ENCODE assay signal across 28 mouse cellular contexts in genomic region chr14:7891401-7891800, GRCm38 (mm10).
"Had no signal": no experiment of that assay in that cellular context is flagged by ENCODE, and none has a peak within 500 bp of the region (broad histone marks: within the 10 kb centered on the region; RNA-seq: fewer than 3 reads in every experiment).

No protein-coding gene starts in this region.

- H3K27ac ChIP-seq: limb, embryonic 15.5 days; liver, embryonic 12.5 days; liver, embryonic 13.5 days; liver, embryonic 14.5 days; liver, embryonic 15.5 days; lung, embryonic 15.5 days; macrophage; midbrain, embryonic 10.5 days; midbrain, embryonic 12.5 days; midbrain, embryonic 13.5 days; midbrain, embryonic 15.5 days; neural tube, embryonic 12.5 days had no signal

- H3K9ac ChIP-seq: limb, embryonic 12.5 days; limb, embryonic 13.5 days; limb, embryonic 15.5 days; liver, embryonic 12.5 days; liver, embryonic 13.5 days; liver, embryonic 14.5 days; liver, embryonic 15.5 days; liver, postnatal 0 days; lung, embryonic 14.5 days; lung, embryonic 15.5 days; midbrain, embryonic 12.5 days; midbrain, embryonic 13.5 days; midbrain, embryonic 15.5 days; neural tube, embryonic 12.5 days had no signal

- DNase-seq: left cerebral cortex, postnatal 4 days; liver; liver, embryonic 13.5 days; liver, postnatal 0 days; lung, adult 18-20 months; lung, adult 2 months; lung, embryonic 14.5 days; lung, postnatal 10 days; lung, postnatal 14 days; lung, postnatal 36 days; lung, postnatal 4 days; midbrain, embryonic 14.5 days had no signal

- H3K4me3 ChIP-seq: limb, embryonic 10.5 days; limb, embryonic 12.5 days; limb, embryonic 13.5 days; limb, embryonic 15.5 days; liver, embryonic 12.5 days; liver, embryonic 13.5 days; liver, embryonic 15.5 days; lung, embryonic 15.5 days; megakaryocyte, embryonic 14.5 days; midbrain, embryonic 10.5 days; midbrain, embryonic 12.5 days; midbrain, embryonic 13.5 days; midbrain, embryonic 15.5 days; myocyte; neural tube, embryonic 12.5 days had no signal

- H3K9me3 ChIP-seq: limb, embryonic 10.5 days; limb, embryonic 12.5 days; limb, embryonic 13.5 days; limb, embryonic 15.5 days; liver, embryonic 12.5 days; liver, embryonic 13.5 days; liver, embryonic 15.5 days; lung, embryonic 15.5 days; megakaryocyte, embryonic 14.5 days; midbrain, embryonic 10.5 days; midbrain, embryonic 12.5 days; midbrain, embryonic 13.5 days; midbrain, embryonic 15.5 days; neural tube, embryonic 12.5 days had no signal

- H3K27me3 ChIP-seq: limb, embryonic 12.5 days; limb, embryonic 13.5 days; limb, embryonic 15.5 days; liver, embryonic 12.5 days; liver, embryonic 13.5 days; liver, embryonic 15.5 days; lung, embryonic 15.5 days; midbrain, embryonic 12.5 days; midbrain, embryonic 13.5 days; midbrain, embryonic 15.5 days; neural tube, embryonic 12.5 days had no signal
